Comparison of ENCODE assay signal across 8 mouse cellular contexts in the genomic region with DNA sequence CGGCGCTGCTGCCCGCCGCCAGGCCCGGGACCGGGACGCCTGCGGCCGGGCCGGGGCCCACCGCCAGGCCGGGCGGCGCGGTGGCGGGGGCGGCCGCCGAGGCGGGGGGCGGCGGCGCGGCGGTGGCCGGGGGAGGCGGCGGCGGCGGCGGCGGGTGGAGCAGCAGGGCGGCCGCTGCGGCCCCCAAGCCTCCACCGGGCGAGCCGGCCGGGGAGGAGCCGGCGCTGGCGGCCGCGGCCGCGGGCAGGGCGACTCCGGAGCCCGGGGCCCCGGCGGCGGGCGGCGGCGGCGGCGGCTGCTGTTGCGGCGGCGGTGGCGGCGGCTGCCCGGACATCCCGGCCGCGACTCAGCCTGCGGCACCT. TPM values are rescaled to one million over a fixed set of nuclear protein-coding genes. Genes with fewer than 3 reads are reported as not detected.
DNase-seq lines count a peak whose midpoint lies in the region; ATAC-seq and TF ChIP-seq lines count a peak whose summit lies in the region.

No protein-coding gene starts in this region.

- peak overlapping the region; percentile 84 for H3ac ChIP-seq in C2C12 (ENCODE audit: control insufficient read depth, insufficient read length, low read depth)

- H3K27me3 ChIP-seq in heart, embryonic 10.5 days (ENCODE audit: insufficient read depth, poor library complexity, severe bottlenecking), result no peaks in the 10 kb centered on the region
- no peaks in the 10 kb centered on the region for H3K27me3 ChIP-seq in C2C12 (ENCODE audit: control insufficient read depth, insufficient read depth, insufficient read length)
- H3K27me3 ChIP-seq in forebrain, embryonic 12.5 days, result no peaks in the 10 kb centered on the region
- no peaks in the 10 kb centered on the region for H3K27me3 ChIP-seq in liver, embryonic 13.5 days

- H3K4me1 ChIP-seq in heart, embryonic 10.5 days, result peaks cover 16% of the 10 kb centered on the region
- H3K4me1 ChIP-seq in forebrain, embryonic 12.5 days, result peaks cover 18% of the 10 kb centered on the region
- H3K4me1 ChIP-seq in liver, embryonic 13.5 days (replicated peaks), result peaks cover 56% of the 10 kb centered on the region

- no peaks in the 10 kb centered on the region for H3K9me3 ChIP-seq in heart, embryonic 10.5 days
- H3K9me3 ChIP-seq in forebrain, embryonic 12.5 days, result no peaks in the 10 kb centered on the region
- no peaks in the 10 kb centered on the region for H3K9me3 ChIP-seq in liver, embryonic 13.5 days (replicated peaks)

- peaks cover 52% of the 10 kb centered on the region for H3K79me2 ChIP-seq in C2C12 (ENCODE audit: control insufficient read depth, insufficient read depth)

- peaks cover 47% of the 10 kb centered on the region for H3K79me3 ChIP-seq in C2C12 (ENCODE audit: low read depth)

- H3K4me2 ChIP-seq in forebrain, embryonic 12.5 days, result peak overlapping the region; percentile 76
- H3K4me2 ChIP-seq in liver, embryonic 13.5 days, result peak overlapping the region; percentile 93

- H3K4me3 ChIP-seq in heart, embryonic 10.5 days, result peak overlapping the region; percentile 74
- peak overlapping the region; percentile 65 for H3K4me3 ChIP-seq in C2C12 (ENCODE audit: insufficient read depth, poor library complexity, severe bottlenecking)
- peak overlapping the region; percentile 94 for H3K4me3 ChIP-seq in forebrain, embryonic 12.5 days (replicated peaks)
- H3K4me3 ChIP-seq in liver, embryonic 13.5 days (replicated peaks), result peak overlapping the region; percentile 97

- no peaks in the 10 kb centered on the region for H3K36me3 ChIP-seq in heart, embryonic 10.5 days
- no peaks in the 10 kb centered on the region for H3K36me3 ChIP-seq in C2C12 (ENCODE audit: control insufficient read depth, insufficient read depth)
- no peaks in the 10 kb centered on the region for H3K36me3 ChIP-seq in forebrain, embryonic 12.5 days (replicated peaks)
- no peaks in the 10 kb centered on the region for H3K36me3 ChIP-seq in liver, embryonic 13.5 days

- no peak for DNase-seq in heart, embryonic 10.5 days (ENCODE audit: low spot score)
- DNase-seq in heart, adult 8-10 months (ENCODE audit: low spot score), result no peak
- DNase-seq in liver, embryonic 13.5 days, result no peak
- no peak for DNase-seq in T-cell, adult 2 months (ENCODE audit: low spot score)
- DNase-seq in left cerebral cortex, adult 9 months (ENCODE audit: low spot score in 2 of 2), result no peak
- no peak for DNase-seq in cerebellum, postnatal 36 days

- no peak for ATAC-seq in forebrain, embryonic 12.5 days (ENCODE audit: low FRiP score)
- peak; percentile 39 for ATAC-seq in liver, embryonic 13.5 days (ENCODE audit: low read depth)

- no peak for TF ChIP-seq CTCF in C2C12 (IDR thresholded peaks at IDR 0.05; ENCODE audit: control insufficient read depth, insufficient read depth, insufficient read length)

- peak overlapping the region; percentile 99 for H3K9ac ChIP-seq in forebrain, embryonic 12.5 days
- H3K9ac ChIP-seq in liver, embryonic 13.5 days, result peak overlapping the region; percentile 96

- H3K27ac ChIP-seq in heart, embryonic 10.5 days, result peak overlapping the region; percentile 99
- H3K27ac ChIP-seq in forebrain, embryonic 12.5 days, result peak overlapping the region; percentile 100
- H3K27ac ChIP-seq in liver, embryonic 13.5 days, result peak overlapping the region; percentile 96

- WGBS in heart, embryonic 10.5 days, result 27% methylated on average over 67 of the region's 67 CpGs
- 1% methylated on average over 44 of the region's 67 CpGs for WGBS in forebrain, embryonic 12.5 days
- WGBS in liver, embryonic 13.5 days (ENCODE audit: insufficient replicate concordance), result under 1% methylated on average over 35 of the region's 67 CpGs

TF ChIP-seq in C2C12, 6 proteins besides CTCF, POLR2A, EP300 and RAD21:
- TF ChIP-seq FOSL1 (IDR thresholded peaks at IDR 0.05; ENCODE audit: insufficient read depth, low read length, poor library complexity, severe bottlenecking) (no peak), USF1 (IDR thresholded peaks at IDR 0.05; ENCODE audit: low read depth) (no peak), MAX (IDR thresholded peaks at IDR 0.05) (no peak), CEBPB (IDR thresholded peaks at IDR 0.05; ENCODE audit: low read depth) (no peak), MYOG (IDR thresholded peaks at IDR 0.05; ENCODE audit: control insufficient read depth, extremely low read depth, insufficient read length) (no peak), MYOD1 (IDR thresholded peaks at IDR 0.05; ENCODE audit: control insufficient read depth, insufficient read length, low read depth) (no peak)

RNA-seq across cellular contexts. Expression of a gene that starts 0.5 kb away (rescaled TPM):
- polyA plus RNA-seq in heart, embryonic 10.5 days (2016; fragmentation: Nextera tagmentation; extraction: Ambion mirVana), result 6.8 and 11.6 TPM in 2 replicates
- 10 to 100 TPM; 35.9 to 46.7 (median 41.6) TPM for total RNA-seq in heart, adult 8-10 months (2022)
- polyA plus RNA-seq in C2C12 (2012; fragmentation: generic; extraction: Trizol), result 17.6 TPM
- 13.4 and 15.6 TPM in 2 replicates for polyA plus RNA-seq in forebrain, embryonic 12.5 days (2016; fragmentation: Nextera tagmentation; extraction: Ambion mirVana)
- 2.4 and 3.4 TPM in 2 replicates for polyA plus RNA-seq in liver, embryonic 13.5 days (2015; fragmentation: Nextera tagmentation; extraction: Ambion mirVana)
